Mouse (Mus musculus) neural tube, embryonic 14.5 days (tissue): ENCODE data around the gene Fam69b. TPM values are rescaled to one million over a fixed set of nuclear protein-coding genes. Genes with fewer than 3 reads are reported as not detected.

ENCODE experiments used
- ATAC-seq: fragments of 200-750 bp; cut with Nextera tagmentation; 2 replicates; pipeline ENCODE4 v1.8.0; 2017; ENCODE audit warnings: low read depth, mild to moderate bottlenecking, moderate TSS enrichment, moderate library complexity
- H3K27ac ChIP-seq: fragments of 300-500 bp; sonication (generic); 2 replicates; pipeline ENCODE4 v1.5.1; 2014; ENCODE audit warnings: low read depth, mild to moderate bottlenecking, control low read depth, low read length, moderate library complexity, mixed read lengths
- H3K27me3 ChIP-seq: fragments of 300-500 bp; sonication (generic); 2 replicates; pipeline ENCODE4 v1.6.1; 2014; ENCODE audit warnings: low read length; ENCODE audit not compliant: control insufficient read depth, insufficient read depth
- H3K36me3 ChIP-seq: fragments of 300-500 bp; sonication (generic); 2 replicates; pipeline ENCODE4 v1.6.1; 2014; ENCODE audit warnings: low read length, mixed read lengths; ENCODE audit not compliant: control insufficient read depth, insufficient read depth
- H3K4me1 ChIP-seq: fragments of 300-500 bp; sonication (generic); 2 replicates; pipeline ENCODE4 v1.6.1; 2014; ENCODE audit warnings: low read length; ENCODE audit not compliant: control insufficient read depth, insufficient read depth
- H3K4me2 ChIP-seq: fragments of 300-500 bp; sonication (generic); 2 replicates; pipeline ENCODE4 v1.6.1; 2014; ENCODE audit warnings: mild to moderate bottlenecking, low read depth, low read length, control low read depth
- H3K4me3 ChIP-seq: fragments of 300-500 bp; sonication (generic); 2 replicates; pipeline ENCODE4 v1.5.1; 2014; ENCODE audit warnings: low read depth, low read length, control low read depth, mixed read lengths
- H3K9ac ChIP-seq: fragments of 300-500 bp; sonication (generic); replicated peaks from 2 replicates; pipeline ENCODE4 v1.6.1; 2014; ENCODE audit warnings: low read depth, mild to moderate bottlenecking, control low read depth, low read length, mixed read lengths
- H3K9me3 ChIP-seq: fragments of 300-500 bp; sonication (generic); 2 replicates; pipeline ENCODE4 v1.6.1; 2016; ENCODE audit warnings: low read length; ENCODE audit not compliant: control insufficient read depth
- WGBS: fragments of 180-500 bp; shearing (Covaris S2); extraction: QIAGEN DNeasy Blood & Tissue Kit; methylation state at CpG from one replicate; pipeline ENCODE4 v1.1.7; 2014; 5-methylcytosine and 5-hydroxymethylcytosine counted together
- polyA plus RNA-seq: library from polyadenylated mRNA; unstranded; fragments of >200 nt; fragmentation: Nextera tagmentation; extraction: Ambion mirVana; gene quantifications from 2 replicates; pipeline ENCODE4 v1.2.1, GENCODE M21; 2014

The Fam69b gene
- polyA plus RNA-seq, 1 experiment from 2014 or later = 139 TPM

GRCm38 (mm10) chr2:26594934-26595724 lies 33.1 kb upstream of the Fam69b start:
- 72% methylated on average over 6 of the region's 6 CpGs for WGBS
- Histone ChIP-seq H3K9me3 (no peaks in the 10 kb centered on the region), H3K36me3 (no peaks in the 10 kb centered on the region), H3K9ac (no peak overlapping the region), H3K4me1 (no peaks in the 10 kb centered on the region), H3K4me3 (no peak overlapping the region), H3K4me2 (no peak overlapping the region), H3K27ac (no peak overlapping the region), H3K27me3 (no peaks in the 10 kb centered on the region)
- ATAC-seq = no peak

- Histone ChIP-seq H3K27ac (no peak overlapping the region), H3K4me3 (no peak overlapping the region), H3K4me1 (no peaks in the 10 kb centered on the region), H3K36me3 (no peaks in the 10 kb centered on the region), H3K27me3 (no peaks in the 10 kb centered on the region), H3K9ac (no peak overlapping the region), H3K4me2 (no peak overlapping the region), H3K9me3 (no peaks in the 10 kb centered on the region)
- WGBS = 88% methylated on average over 11 of the region's 11 CpGs
- no peak for ATAC-seq
Observed at GRCm38 (mm10) chr2:26595725-26596435, 32.4 kb upstream of the Fam69b start.

- Histone ChIP-seq H3K36me3 (no peaks in the 10 kb centered on the region), H3K9me3 (no peaks in the 10 kb centered on the region), H3K27ac (no peak overlapping the region), H3K27me3 (no peaks in the 10 kb centered on the region), H3K4me2 (no peak overlapping the region), H3K9ac (no peak overlapping the region), H3K4me1 (no peaks in the 10 kb centered on the region), H3K4me3 (no peak overlapping the region)
- 93% methylated on average over 3 of the region's 3 CpGs for WGBS
- no peak for ATAC-seq
Observed at GRCm38 (mm10) chr2:26596898-26597297, 31.4 kb upstream of the Fam69b start.

GRCm38 (mm10) chr2:26597810-26598209 lies 30.4 kb upstream of the Fam69b start:
- Histone ChIP-seq H3K27me3 (peaks cover 2% of the 10 kb centered on the region), H3K4me3 (no peak overlapping the region), H3K4me2 (no peak overlapping the region), H3K4me1 (no peaks in the 10 kb centered on the region), H3K36me3 (no peaks in the 10 kb centered on the region), H3K9me3 (no peaks in the 10 kb centered on the region), H3K9ac (no peak overlapping the region), H3K27ac (no peak overlapping the region)
- no peak for ATAC-seq
- WGBS = 97% methylated on average over 2 of the region's 2 CpGs

GRCm38 (mm10) chr2:26598462-26598861 lies 29.8 kb upstream of the Fam69b start:
- no peak for ATAC-seq
- H3K27me3 ChIP-seq = peaks cover 8% of the 10 kb centered on the region
- no peak overlapping the region for H3K4me2 ChIP-seq
- no peak overlapping the region for H3K4me3 ChIP-seq
- 91% methylated on average over 3 of the region's 3 CpGs for WGBS
- no peaks in the 10 kb centered on the region for H3K9me3 ChIP-seq
- no peak overlapping the region for H3K9ac ChIP-seq
- H3K36me3 ChIP-seq = no peaks in the 10 kb centered on the region
- no peak overlapping the region for H3K27ac ChIP-seq
- H3K4me1 ChIP-seq = no peaks in the 10 kb centered on the region

- no peak overlapping the region for H3K9ac ChIP-seq
- no peak overlapping the region for H3K4me2 ChIP-seq
- no peak overlapping the region for H3K4me3 ChIP-seq
- H3K27me3 ChIP-seq = peaks cover 19% of the 10 kb centered on the region
- H3K27ac ChIP-seq = no peak overlapping the region
- no peaks in the 10 kb centered on the region for H3K9me3 ChIP-seq
- no peaks in the 10 kb centered on the region for H3K36me3 ChIP-seq
- WGBS = 90% methylated on average over 4 of the region's 4 CpGs
- no peak for ATAC-seq
- no peaks in the 10 kb centered on the region for H3K4me1 ChIP-seq
Observed at GRCm38 (mm10) chr2:26599965-26600364, 28.3 kb upstream of the Fam69b start.

GRCm38 (mm10) chr2:26600664-26601063 lies 27.6 kb upstream of the Fam69b start:
- ATAC-seq = no peak
- no peak overlapping the region for H3K4me3 ChIP-seq
- 98% methylated on average over 2 of the region's 2 CpGs for WGBS
- peaks cover 19% of the 10 kb centered on the region for H3K27me3 ChIP-seq
- no peaks in the 10 kb centered on the region for H3K36me3 ChIP-seq
- H3K9ac ChIP-seq = no peak overlapping the region
- H3K9me3 ChIP-seq = no peaks in the 10 kb centered on the region
- no peak overlapping the region for H3K4me2 ChIP-seq
- H3K4me1 ChIP-seq = no peaks in the 10 kb centered on the region
- no peak overlapping the region for H3K27ac ChIP-seq

GRCm38 (mm10) chr2:26601595-26601994 lies 26.7 kb upstream of the Fam69b start:
- peaks cover 19% of the 10 kb centered on the region for H3K27me3 ChIP-seq
- H3K9ac ChIP-seq = no peak overlapping the region
- H3K4me3 ChIP-seq = no peak overlapping the region
- ATAC-seq = no peak
- no peak overlapping the region for H3K4me2 ChIP-seq
- H3K4me1 ChIP-seq = no peaks in the 10 kb centered on the region
- H3K36me3 ChIP-seq = no peaks in the 10 kb centered on the region
- no peak overlapping the region for H3K27ac ChIP-seq
- H3K9me3 ChIP-seq = no peaks in the 10 kb centered on the region
- 80% methylated on average over 1 of the region's 1 CpGs for WGBS

- H3K9me3 ChIP-seq = no peaks in the 10 kb centered on the region
- no peak for ATAC-seq
- H3K4me2 ChIP-seq = no peak overlapping the region
- H3K27me3 ChIP-seq = peaks cover 19% of the 10 kb centered on the region
- H3K36me3 ChIP-seq = no peaks in the 10 kb centered on the region
- H3K27ac ChIP-seq = no peak overlapping the region
- no peak overlapping the region for H3K9ac ChIP-seq
- WGBS = 84% methylated on average over 5 of the region's 5 CpGs
- no peak overlapping the region for H3K4me3 ChIP-seq
- no peaks in the 10 kb centered on the region for H3K4me1 ChIP-seq
Observed at GRCm38 (mm10) chr2:26602631-26603030, 25.6 kb upstream of the Fam69b start.
